Mouse (Mus musculus) midbrain, embryonic 16.5 days (tissue): ENCODE data around the gene Fam185a. TPM values are rescaled to one million over a fixed set of nuclear protein-coding genes. Genes with fewer than 3 reads are reported as not detected.

Experiments used
- ATAC-seq: fragments of 200-750 bp; cut with Nextera tagmentation; 2 replicates; pipeline ENCODE4 v1.8.0; 2017; ENCODE audit warnings: moderate TSS enrichment
- H3K27ac ChIP-seq: fragments of 300-500 bp; sonication (generic); 2 replicates; pipeline ENCODE4 v1.5.1; 2014; ENCODE audit warnings: mild to moderate bottlenecking, low read length, mixed read lengths
- H3K27me3 ChIP-seq: fragments of 300-500 bp; sonication (generic); 2 replicates; pipeline ENCODE4 v1.6.1; 2014; ENCODE audit warnings: low read depth, low read length, mixed read lengths; ENCODE audit not compliant: control insufficient read depth, insufficient read depth
- H3K36me3 ChIP-seq: fragments of 300-500 bp; sonication (generic); 2 replicates; pipeline ENCODE4 v1.6.1; 2014; ENCODE audit warnings: mild to moderate bottlenecking, low read length, moderate library complexity, mixed read lengths; ENCODE audit not compliant: control insufficient read depth, insufficient read depth
- H3K4me1 ChIP-seq: fragments of 300-500 bp; sonication (generic); 2 replicates; pipeline ENCODE4 v1.6.1; 2014; ENCODE audit warnings: mild to moderate bottlenecking, low read length, mixed read lengths; ENCODE audit not compliant: control insufficient read depth, insufficient read depth
- H3K4me2 ChIP-seq: fragments of 300-500 bp; sonication (generic); 2 replicates; pipeline ENCODE4 v1.6.1; 2014; ENCODE audit warnings: mild to moderate bottlenecking, low read length, mixed read lengths
- H3K4me3 ChIP-seq: fragments of 300-500 bp; sonication (generic); 2 replicates; pipeline ENCODE4 v1.5.1; 2014; ENCODE audit warnings: low read depth, mild to moderate bottlenecking, low read length, moderate library complexity, mixed read lengths
- H3K9ac ChIP-seq: fragments of 300-500 bp; sonication (generic); 2 replicates; pipeline ENCODE4 v1.6.1; 2014; ENCODE audit warnings: low read depth, low read length, mixed read lengths
- H3K9me3 ChIP-seq: fragments of 300-500 bp; sonication (generic); replicated peaks from 2 replicates; pipeline ENCODE4 v1.6.1; 2014; ENCODE audit warnings: mild to moderate bottlenecking, low read length, mixed read lengths; ENCODE audit not compliant: control insufficient read depth, poor library complexity, severe bottlenecking
- WGBS: fragments of 180-500 bp; shearing (Covaris S2); extraction: QIAGEN DNeasy Blood & Tissue Kit; methylation state at CpG from one replicate; pipeline ENCODE4 v1.1.7; 2014; 5-methylcytosine and 5-hydroxymethylcytosine counted together
- polyA plus RNA-seq: library from polyadenylated mRNA; unstranded; fragments of >200 nt; fragmentation: Nextera tagmentation; extraction: Ambion mirVana; gene quantifications from 2 replicates; pipeline ENCODE4 v1.2.1, GENCODE M21; 2015

The Fam185a gene
- polyA plus RNA-seq, 1 experiment from 2014 or later = 11.0 TPM

DNA sequence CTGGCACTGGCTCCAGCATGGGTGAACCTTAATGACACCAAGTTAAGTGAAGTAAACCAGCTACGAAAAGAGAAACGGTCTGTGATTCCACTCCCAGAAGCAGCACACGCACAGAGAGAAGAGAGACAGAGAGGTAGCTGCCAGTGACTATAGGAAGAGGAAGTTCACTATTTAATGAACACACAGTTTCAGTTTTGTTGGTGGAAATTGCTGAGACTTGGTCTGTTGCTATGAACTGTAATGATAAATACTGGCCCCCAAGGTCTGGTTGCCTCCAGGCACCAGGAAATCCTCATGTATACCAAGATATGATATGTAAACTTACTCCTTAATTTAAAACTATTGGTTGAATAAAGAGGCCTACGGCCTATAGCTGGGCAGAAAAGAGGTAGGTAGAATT, 38.3 kb upstream of the Fam185a start:
- H3K36me3 ChIP-seq = no peaks in the 10 kb centered on the region
- H3K4me2 ChIP-seq = no peak overlapping the region
- H3K27me3 ChIP-seq = no peaks in the 10 kb centered on the region
- H3K9me3 ChIP-seq = no peaks in the 10 kb centered on the region
- no peak overlapping the region for H3K27ac ChIP-seq
- no peak for ATAC-seq
- no peak overlapping the region for H3K4me3 ChIP-seq
- WGBS = 92% methylated on average over 4 of the region's 4 CpGs
- no peaks in the 10 kb centered on the region for H3K4me1 ChIP-seq
- no peak overlapping the region for H3K9ac ChIP-seq

DNA sequence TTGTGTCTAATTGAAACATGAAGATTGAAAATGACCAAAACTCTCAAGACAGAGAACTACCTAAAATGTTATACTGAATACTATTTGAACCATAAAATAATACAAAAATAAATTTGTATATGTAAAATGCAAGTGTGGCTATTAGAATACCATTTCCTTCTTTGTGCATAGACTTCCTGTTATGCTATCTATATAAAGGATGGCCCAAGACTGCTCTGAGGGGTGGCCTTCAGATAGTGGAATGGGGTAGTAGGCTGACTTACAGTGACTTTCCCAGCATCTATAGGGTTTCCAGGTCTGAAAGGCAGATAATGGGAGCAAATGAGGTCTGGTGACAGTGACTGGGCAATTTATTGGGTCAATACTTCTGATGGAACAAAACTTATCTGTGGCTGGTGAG, 37.4 kb upstream of the Fam185a start:
- ATAC-seq = no peak
- no peak overlapping the region for H3K4me2 ChIP-seq
- H3K27me3 ChIP-seq = no peaks in the 10 kb centered on the region
- H3K9ac ChIP-seq = no peak overlapping the region
- H3K4me3 ChIP-seq = no peak overlapping the region
- H3K4me1 ChIP-seq = no peaks in the 10 kb centered on the region
- no peaks in the 10 kb centered on the region for H3K9me3 ChIP-seq
- no peaks in the 10 kb centered on the region for H3K36me3 ChIP-seq
- no peak overlapping the region for H3K27ac ChIP-seq

DNA sequence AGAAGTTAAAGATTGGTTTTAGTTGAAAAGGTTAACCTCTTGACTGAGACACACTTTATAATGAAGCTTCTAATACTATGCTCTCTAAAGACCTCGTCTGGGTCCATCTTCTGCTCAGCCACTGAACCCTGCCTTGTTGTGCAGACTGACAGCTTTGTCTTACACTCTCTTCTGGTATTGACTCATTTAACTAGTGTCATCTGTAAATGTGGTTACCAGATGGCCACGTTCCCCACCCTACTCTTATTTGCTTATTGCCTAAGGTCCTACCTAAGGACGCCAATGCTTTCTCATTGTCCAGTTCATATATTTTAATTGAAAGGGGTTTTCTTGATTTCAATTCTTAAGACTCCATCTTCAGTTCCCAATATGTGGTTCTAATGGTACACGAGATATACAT, 35.9 kb upstream of the Fam185a start:
- H3K9me3 ChIP-seq = no peaks in the 10 kb centered on the region
- no peak for ATAC-seq
- H3K36me3 ChIP-seq = no peaks in the 10 kb centered on the region
- H3K27me3 ChIP-seq = no peaks in the 10 kb centered on the region
- no peak overlapping the region for H3K9ac ChIP-seq
- 88% methylated on average over 4 of the region's 4 CpGs for WGBS
- no peak overlapping the region for H3K27ac ChIP-seq
- H3K4me2 ChIP-seq = no peak overlapping the region
- H3K4me1 ChIP-seq = no peaks in the 10 kb centered on the region
- H3K4me3 ChIP-seq = no peak overlapping the region

DNA sequence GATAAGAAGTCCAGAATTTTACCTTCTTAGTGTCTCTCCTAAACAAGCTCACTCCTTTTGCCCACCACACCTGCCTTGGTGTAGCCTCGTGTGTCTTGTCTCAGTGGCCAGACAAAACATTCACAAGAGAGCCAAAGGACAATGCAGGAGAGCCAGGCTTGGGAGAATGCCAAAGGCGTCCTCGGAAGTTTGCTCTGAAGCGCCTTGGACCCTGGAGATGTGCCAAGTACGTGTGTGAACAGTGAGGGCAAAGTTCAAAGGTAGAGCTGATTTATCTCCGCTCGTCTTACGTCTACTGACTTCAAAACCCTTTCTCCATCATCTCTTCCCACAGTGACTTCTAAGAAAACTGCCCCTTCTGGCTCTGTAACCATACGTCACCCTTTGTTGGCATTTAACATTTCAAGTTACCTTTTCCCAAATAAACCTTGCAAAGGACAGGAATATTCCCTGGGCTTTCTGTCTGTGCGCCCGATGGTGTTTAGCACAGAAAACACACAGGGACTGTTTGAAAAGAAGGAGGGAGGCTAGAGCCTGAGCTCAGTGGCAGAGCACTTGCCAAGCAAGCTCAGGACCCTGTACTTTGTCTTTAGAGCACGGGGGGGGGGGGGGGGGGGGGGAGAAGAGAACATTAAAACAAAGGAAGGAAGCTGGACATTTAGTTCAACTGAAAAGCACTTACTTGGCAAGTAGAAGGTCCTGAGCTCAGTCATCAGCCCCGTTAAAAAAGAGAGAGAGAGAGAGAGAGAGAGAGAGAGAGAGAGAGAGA, 33.0 kb upstream of the Fam185a start:
- no peak for ATAC-seq
- no peaks in the 10 kb centered on the region for H3K9me3 ChIP-seq
- 53% methylated on average over 12 of the region's 13 CpGs for WGBS

DNA sequence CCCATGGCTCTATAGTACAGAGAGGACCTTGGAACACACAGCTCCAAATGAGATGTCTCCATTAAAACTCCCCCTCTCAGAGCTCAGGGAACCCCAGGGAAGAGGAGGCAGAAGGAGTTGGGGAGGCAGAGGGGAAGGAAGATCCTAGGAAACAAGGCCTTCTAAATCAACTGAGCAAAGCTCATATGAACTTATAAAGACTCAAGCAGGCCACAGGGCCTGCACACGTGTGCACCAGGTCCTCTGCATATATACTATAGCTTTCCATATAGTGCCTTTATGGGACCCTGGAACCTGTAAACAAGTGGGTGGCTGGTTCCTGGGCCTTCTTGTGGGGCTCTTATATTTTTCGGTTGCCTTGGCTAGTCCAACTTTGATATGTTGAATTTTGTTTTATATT, 30.2 kb upstream of the Fam185a start:
- WGBS = 85% methylated on average over 2 of the region's 2 CpGs
- Histone ChIP-seq H3K9me3 (no peaks in the 10 kb centered on the region), H3K4me2 (no peak overlapping the region), H3K27ac (no peak overlapping the region), H3K4me1 (no peaks in the 10 kb centered on the region), H3K36me3 (no peaks in the 10 kb centered on the region), H3K27me3 (no peaks in the 10 kb centered on the region), H3K4me3 (no peak overlapping the region), H3K9ac (no peak overlapping the region)
- ATAC-seq = no peak

More for the DNA sequence above, 33.0 kb upstream of the Fam185a start:
- Histone ChIP-seq H3K4me1 (no peaks in the 10 kb centered on the region), H3K27ac (no peak overlapping the region), H3K4me2 (no peak overlapping the region), H3K27me3 (no peaks in the 10 kb centered on the region), H3K9ac (no peak overlapping the region), H3K36me3 (no peaks in the 10 kb centered on the region), H3K4me3 (no peak overlapping the region)

DNA sequence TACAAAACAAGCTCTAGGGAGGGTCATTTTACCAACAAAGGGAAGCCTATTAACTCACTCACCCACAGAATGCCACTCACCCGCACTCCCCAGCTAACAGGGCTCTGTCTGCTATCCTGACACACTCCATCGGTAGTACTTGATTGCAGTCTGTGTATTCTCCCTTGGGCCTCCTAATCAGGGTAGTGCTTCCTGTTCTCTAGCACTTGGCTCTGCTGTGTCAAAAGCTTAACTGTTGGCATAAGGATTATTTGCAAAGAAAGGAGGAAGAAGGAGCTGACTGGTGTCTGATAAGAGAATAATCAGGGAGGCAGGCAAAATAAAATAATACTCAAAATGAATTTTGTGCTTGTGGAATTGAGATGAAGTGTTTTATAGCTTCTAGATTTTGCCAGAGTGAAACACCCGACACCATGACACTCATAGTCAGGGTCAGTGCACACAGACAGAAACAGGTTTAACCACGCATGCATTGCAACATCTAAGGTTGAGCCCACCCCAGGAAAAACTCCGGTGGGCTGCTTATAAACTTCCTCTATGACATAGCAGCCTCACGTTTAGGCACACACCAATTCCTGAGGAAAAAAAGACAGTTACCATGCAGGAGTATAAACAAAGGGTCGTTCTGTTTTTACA, 29.4 kb upstream of the Fam185a start:
- ATAC-seq = no peak
- no peak overlapping the region for H3K9ac ChIP-seq
- no peak overlapping the region for H3K4me3 ChIP-seq
- no peaks in the 10 kb centered on the region for H3K27me3 ChIP-seq
- no peaks in the 10 kb centered on the region for H3K36me3 ChIP-seq
- H3K27ac ChIP-seq = no peak overlapping the region
- no peaks in the 10 kb centered on the region for H3K4me1 ChIP-seq
- H3K4me2 ChIP-seq = no peak overlapping the region
- H3K9me3 ChIP-seq = no peaks in the 10 kb centered on the region
- 49% methylated on average over 7 of the region's 7 CpGs for WGBS

DNA sequence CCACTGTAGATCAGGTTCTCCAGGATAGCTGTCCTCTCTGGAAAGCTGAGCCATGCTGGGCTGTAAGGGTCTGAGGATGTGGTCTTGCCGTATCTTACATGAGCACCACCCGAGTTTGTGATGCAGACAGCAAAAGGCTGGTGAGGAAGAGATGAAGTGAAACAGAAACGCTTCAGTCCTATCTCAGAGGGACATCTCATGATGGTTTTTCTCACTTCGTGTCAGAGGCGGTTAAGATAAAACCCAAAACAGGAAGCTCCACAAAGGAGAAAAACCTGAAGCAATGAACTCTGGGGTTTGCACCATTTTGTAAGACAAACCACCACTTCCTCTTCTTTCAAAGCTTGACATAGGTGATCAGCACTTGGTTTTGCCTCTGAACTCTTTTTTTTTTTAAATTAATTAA, 13.5 kb upstream of the Fam185a start:
- ATAC-seq = no peak
- no peaks in the 10 kb centered on the region for H3K36me3 ChIP-seq
- H3K4me2 ChIP-seq = no peak overlapping the region
- H3K9me3 ChIP-seq = no peaks in the 10 kb centered on the region
- no peak overlapping the region for H3K27ac ChIP-seq
- H3K4me3 ChIP-seq = no peak overlapping the region
- WGBS = 91% methylated on average over 5 of the region's 5 CpGs
- H3K27me3 ChIP-seq = no peaks in the 10 kb centered on the region
- no peaks in the 10 kb centered on the region for H3K4me1 ChIP-seq
- no peak overlapping the region for H3K9ac ChIP-seq

DNA sequence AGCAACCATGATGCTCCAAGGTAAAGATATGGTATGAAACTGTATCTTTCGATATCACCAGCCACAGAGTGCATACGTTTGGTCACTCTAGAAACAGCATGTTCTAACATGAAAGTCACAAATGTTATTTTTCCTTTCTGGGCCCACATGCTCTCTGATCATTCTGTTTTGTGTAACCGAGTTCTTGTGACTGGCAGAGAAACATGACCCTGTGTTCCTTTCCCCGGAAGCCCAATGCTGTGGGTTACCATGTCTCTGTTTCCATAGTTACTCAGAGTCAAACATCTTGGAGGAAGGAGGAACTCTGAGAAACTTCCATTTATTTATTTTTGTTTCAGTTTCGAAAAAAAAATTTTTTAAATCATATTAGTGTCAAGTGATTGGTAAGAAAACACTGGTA, 12.7 kb upstream of the Fam185a start:
- Histone ChIP-seq H3K36me3 (no peaks in the 10 kb centered on the region), H3K9me3 (no peaks in the 10 kb centered on the region), H3K4me2 (no peak overlapping the region), H3K27me3 (no peaks in the 10 kb centered on the region), H3K9ac (no peak overlapping the region), H3K4me1 (no peaks in the 10 kb centered on the region), H3K4me3 (no peak overlapping the region), H3K27ac (no peak overlapping the region)
- ATAC-seq = no peak
- 82% methylated on average over 5 of the region's 5 CpGs for WGBS

DNA sequence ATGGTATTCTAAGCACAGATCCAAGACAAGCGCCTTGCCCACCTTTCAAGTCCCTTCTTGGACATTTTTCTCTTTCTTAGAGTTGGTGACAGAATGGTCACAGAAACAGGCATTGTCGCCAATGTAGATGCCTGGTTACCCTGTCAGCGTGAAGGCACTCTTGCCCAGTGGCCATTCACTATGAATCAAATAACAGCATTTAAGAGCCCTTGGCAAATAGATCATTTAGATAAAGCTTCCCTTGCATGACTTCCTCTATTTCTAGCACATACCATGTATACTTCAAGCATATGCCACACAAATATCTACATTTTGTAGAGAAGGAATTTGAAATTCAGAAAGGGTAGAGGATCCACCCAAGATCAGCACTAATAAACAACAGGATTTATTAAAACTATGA, 11.4 kb upstream of the Fam185a start:
- no peaks in the 10 kb centered on the region for H3K9me3 ChIP-seq
- no peaks in the 10 kb centered on the region for H3K4me1 ChIP-seq
- no peaks in the 10 kb centered on the region for H3K36me3 ChIP-seq
- no peak for ATAC-seq
- no peak overlapping the region for H3K4me2 ChIP-seq
- H3K27ac ChIP-seq = no peak overlapping the region
- no peak overlapping the region for H3K4me3 ChIP-seq
- no peak overlapping the region for H3K9ac ChIP-seq
- no peaks in the 10 kb centered on the region for H3K27me3 ChIP-seq
- WGBS = 87% methylated on average over 3 of the region's 3 CpGs
